Mouse (Mus musculus) left cerebral cortex, adult 8-10 months (tissue): ENCODE measurements around the gene Ccdc7b. TPM values are rescaled to one million over a fixed set of nuclear protein-coding genes. Genes with fewer than 3 reads are reported as not detected.
"Not testable (repeated sequence)": the region's sequence is repeated elsewhere in the genome, so short reads cannot be mapped to it uniquely, and the experiment has no call there.

ENCODE experiments used
- DNase-seq, 2 experiments: peaks; one replicate each; pipeline ENCODE4 v3.0.0; 2022; ENCODE audit warnings: low spot score in 2 of 2
- total RNA-seq, 4 experiments: library from RNA; stranded (reverse); gene quantifications; 2 replicates each; pipeline ENCODE4 v1.2.4; 2022

Gene Ccdc7b
- not detected for total RNA-seq

GRCm38 (mm10) chr8:129066834-129067233 lies at the start of gene Ccdc7b:
Gene Ccdc7b (plus strand): TSS chr8:129067134.
- not testable (repeated sequence) for DNase-seq

- not testable (repeated sequence) for DNase-seq
Measured at GRCm38 (mm10) chr8:129065417-129065816, 1.5 kb upstream of the Ccdc7b start, which contains the start of gene Ccdc7a. Gene Ccdc7a (minus strand): TSS chr8:129065517.

- not testable (repeated sequence) for DNase-seq
Measured at GRCm38 (mm10) chr8:129115761-129116160, 48.8 kb downstream of the Ccdc7b start.

GRCm38 (mm10) chr8:129131561-129131960 lies 64.6 kb downstream of the Ccdc7b start, which contains the start of gene Gm10999:
Gene Gm10999 (minus strand): TSS chr8:129131661.
- DNase-seq, result no peak

- DNase-seq, result no peak
Measured at GRCm38 (mm10) chr8:129133475-129133874, 66.5 kb downstream of the Ccdc7b start.

Other genes with a start within 250 kb of the Ccdc7b start
- under 1 TPM in 1 of 4 experiments, not detected in 3; 0.06 TPM for gene Ccdc7a, start 1.6 kb upstream of the Ccdc7b start, total RNA-seq
- not detected for gene Gm10999, start 64.5 kb downstream of the Ccdc7b start, total RNA-seq
- gene 2610044O15Rik8, start 167.3 kb downstream of the Ccdc7b start, total RNA-seq, result 10 to 100 TPM; 21.2 to 26.0 (median 24.9) TPM